Mouse (Mus musculus): ENCODE results near the gene Cnpy1.

GRCm38 (mm10) chr5:28176585-28176984 lies 69.0 kb downstream of the Cnpy1 start:
- TF ChIP-seq POLR2A (IDR thresholded peaks at IDR 0.05; ENCODE audit: low read depth, low read length) = no peak
- TF ChIP-seq CTCF (IDR thresholded peaks at IDR 0.05; ENCODE audit: extremely low read depth, insufficient read length, insufficient replicate concordance, low read depth, low read length) = no peak
